Mouse (Mus musculus) liver, embryonic 16.5 days (tissue): ENCODE measurements around the gene Rnf215. TPM values are rescaled to one million over a fixed set of nuclear protein-coding genes. Genes with fewer than 3 reads are reported as not detected.
"Not testable (repeated sequence)": the region's sequence is repeated elsewhere in the genome, so short reads cannot be mapped to it uniquely, and the experiment has no call there.

Source experiments
- ATAC-seq: fragments of 200-750 bp; cut with Nextera tagmentation; 2 replicates; pipeline ENCODE4 v1.8.0; 2017; ENCODE audit warnings: low read depth, mild to moderate bottlenecking, moderate number of reproducible peaks, moderate library complexity
- H3K27ac ChIP-seq: fragments of 300-500 bp; sonication (generic); 2 replicates; pipeline ENCODE4 v1.5.1; 2014; ENCODE audit warnings: mild to moderate bottlenecking, low read length
- H3K27me3 ChIP-seq: fragments of 300-500 bp; sonication (generic); 2 replicates; pipeline ENCODE4 v1.6.1; 2014; ENCODE audit warnings: low read depth, low read length, mixed read lengths; ENCODE audit not compliant: control insufficient read depth, insufficient read depth
- H3K36me3 ChIP-seq: fragments of 300-500 bp; sonication (generic); 2 replicates; pipeline ENCODE4 v1.6.1; 2014; ENCODE audit warnings: mild to moderate bottlenecking; ENCODE audit not compliant: control insufficient read depth, insufficient read depth
- H3K4me1 ChIP-seq: fragments of 300-500 bp; sonication (generic); 2 replicates; pipeline ENCODE4 v1.6.1; 2014; ENCODE audit warnings: low read depth, low read length, mixed read lengths; ENCODE audit not compliant: control insufficient read depth
- H3K4me2 ChIP-seq: fragments of 300-500 bp; sonication (generic); 2 replicates; pipeline ENCODE4 v1.6.1; 2014; ENCODE audit warnings: low read depth, low read length, mixed read lengths
- H3K4me3 ChIP-seq: fragments of 300-500 bp; sonication (generic); 2 replicates; pipeline ENCODE4 v1.5.1; 2014; ENCODE audit warnings: low read depth, mild to moderate bottlenecking, low read length
- H3K9ac ChIP-seq: fragments of 300-500 bp; sonication (generic); 2 replicates; pipeline ENCODE4 v1.6.1; 2014; ENCODE audit warnings: low read depth, low read length
- H3K9me3 ChIP-seq: fragments of 300-500 bp; sonication (generic); replicated peaks from 2 replicates; pipeline ENCODE4 v1.6.1; 2016; ENCODE audit warnings: low read length; ENCODE audit not compliant: control insufficient read depth
- WGBS: fragments of 180-500 bp; shearing (Covaris S2); extraction: QIAGEN DNeasy Blood & Tissue Kit; methylation state at CpG from one replicate; pipeline ENCODE4 v1.1.7; 2014; ENCODE audit not compliant: insufficient replicate concordance; 5-methylcytosine and 5-hydroxymethylcytosine counted together
- polyA plus RNA-seq: library from polyadenylated mRNA; unstranded; fragments of >200 nt; fragmentation: Nextera tagmentation; extraction: Ambion mirVana; gene quantifications from 2 replicates; pipeline ENCODE4 v1.2.1, GENCODE M21; 2015

Gene Rnf215
- polyA plus RNA-seq, 1 experiment from 2014 or later = 5.0 TPM

- Histone ChIP-seq H3K27ac (peak overlapping the region; percentile 62), H3K4me3 (peak overlapping the region; percentile 68), H3K27me3 (peaks cover 35% of the 10 kb centered on the region), H3K4me2 (peak overlapping the region; percentile 77), H3K9me3 (no peaks in the 10 kb centered on the region), H3K9ac (peak overlapping the region; percentile 63), H3K4me1 (peaks cover 34% of the 10 kb centered on the region), H3K36me3 (no peaks in the 10 kb centered on the region)
- ATAC-seq = peak; percentile 62
- 2% methylated on average over 41 of the region's 41 CpGs for WGBS
These were observed 16.7 kb upstream of the Rnf215 start for GRCm38 (mm10) chr11:4118081-4118921.

DNA sequence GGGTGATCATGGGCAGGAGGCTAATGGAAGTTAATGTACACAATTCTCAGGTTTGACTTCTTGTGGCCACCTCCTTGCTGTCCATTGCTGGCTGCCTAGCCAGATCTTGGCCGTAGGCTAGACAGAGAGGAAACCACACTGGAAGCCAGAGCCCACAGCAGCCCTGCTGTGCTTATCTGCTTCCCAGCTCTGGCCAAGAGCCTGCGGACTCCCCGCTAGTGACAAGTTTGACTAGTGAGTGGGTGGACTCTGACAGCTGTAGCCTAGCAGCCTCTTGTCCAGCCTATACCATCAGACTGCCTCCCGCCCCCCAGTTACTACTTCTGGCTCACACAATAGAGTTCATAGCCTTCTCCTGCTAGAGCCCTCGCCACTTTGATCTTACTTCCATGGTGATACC, 15.4 kb upstream of the Rnf215 start:
- ATAC-seq = 0 out of 2 replicates have a peak, but pooled peaks have one; percentile 7
- Histone ChIP-seq H3K4me3 (no peak overlapping the region), H3K9ac (no peak overlapping the region), H3K4me2 (no peak overlapping the region), H3K4me1 (peaks cover 36% of the 10 kb centered on the region), H3K27ac (no peak overlapping the region), H3K9me3 (no peaks in the 10 kb centered on the region), H3K27me3 (peaks cover 35% of the 10 kb centered on the region), H3K36me3 (no peaks in the 10 kb centered on the region)
- WGBS = 16% methylated on average over 5 of the region's 5 CpGs

DNA sequence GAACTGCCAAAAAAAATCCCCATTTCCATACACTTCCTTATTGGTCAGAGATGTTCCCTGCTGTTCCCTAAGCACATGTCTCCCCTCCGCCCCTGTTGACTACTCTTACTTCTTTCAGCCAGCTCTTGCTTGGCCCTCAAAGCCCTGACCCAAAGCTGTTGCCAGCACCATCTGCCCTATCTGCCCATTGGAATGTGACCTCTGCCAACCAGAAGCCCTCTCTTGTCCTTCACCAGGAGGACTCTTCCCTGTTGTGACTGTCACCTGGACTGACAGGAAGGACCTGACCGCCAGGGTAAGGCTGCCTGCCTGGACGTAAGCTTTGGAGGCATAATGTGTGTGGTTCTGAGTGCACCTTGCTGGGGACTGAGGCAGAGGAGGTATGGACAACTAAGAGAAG, 13.3 kb upstream of the Rnf215 start:
- ATAC-seq = no peak
- no peaks in the 10 kb centered on the region for H3K9me3 ChIP-seq
- H3K27ac ChIP-seq = no peak overlapping the region
- H3K36me3 ChIP-seq = no peaks in the 10 kb centered on the region
- H3K4me2 ChIP-seq = no peak overlapping the region
- WGBS = 64% methylated on average over 3 of the region's 3 CpGs
- no peak overlapping the region for H3K4me3 ChIP-seq
- H3K4me1 ChIP-seq = peaks cover 29% of the 10 kb centered on the region
- peaks cover 35% of the 10 kb centered on the region for H3K27me3 ChIP-seq
- H3K9ac ChIP-seq = no peak overlapping the region

DNA sequence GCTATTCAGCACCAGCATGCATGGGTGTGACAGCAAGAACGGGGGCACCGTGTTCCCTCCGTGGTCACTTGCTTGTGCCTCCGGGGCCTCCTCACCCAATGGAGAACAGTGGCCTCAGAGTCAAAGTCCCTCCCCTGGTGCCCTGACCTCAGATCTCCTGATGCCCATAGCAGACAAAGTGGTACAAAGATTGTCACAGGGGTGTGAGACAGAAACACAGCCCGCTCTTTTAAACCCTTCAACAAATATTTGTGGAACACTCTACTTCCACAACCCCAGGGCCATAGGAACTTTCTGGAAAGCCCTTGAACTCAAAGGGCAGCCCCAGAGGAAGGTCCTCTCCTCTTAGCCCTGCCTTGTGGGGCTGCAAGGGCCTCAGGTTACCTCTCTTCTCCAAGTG, 12.8 kb upstream of the Rnf215 start:
- H3K27me3 ChIP-seq = peaks cover 35% of the 10 kb centered on the region

DNA sequence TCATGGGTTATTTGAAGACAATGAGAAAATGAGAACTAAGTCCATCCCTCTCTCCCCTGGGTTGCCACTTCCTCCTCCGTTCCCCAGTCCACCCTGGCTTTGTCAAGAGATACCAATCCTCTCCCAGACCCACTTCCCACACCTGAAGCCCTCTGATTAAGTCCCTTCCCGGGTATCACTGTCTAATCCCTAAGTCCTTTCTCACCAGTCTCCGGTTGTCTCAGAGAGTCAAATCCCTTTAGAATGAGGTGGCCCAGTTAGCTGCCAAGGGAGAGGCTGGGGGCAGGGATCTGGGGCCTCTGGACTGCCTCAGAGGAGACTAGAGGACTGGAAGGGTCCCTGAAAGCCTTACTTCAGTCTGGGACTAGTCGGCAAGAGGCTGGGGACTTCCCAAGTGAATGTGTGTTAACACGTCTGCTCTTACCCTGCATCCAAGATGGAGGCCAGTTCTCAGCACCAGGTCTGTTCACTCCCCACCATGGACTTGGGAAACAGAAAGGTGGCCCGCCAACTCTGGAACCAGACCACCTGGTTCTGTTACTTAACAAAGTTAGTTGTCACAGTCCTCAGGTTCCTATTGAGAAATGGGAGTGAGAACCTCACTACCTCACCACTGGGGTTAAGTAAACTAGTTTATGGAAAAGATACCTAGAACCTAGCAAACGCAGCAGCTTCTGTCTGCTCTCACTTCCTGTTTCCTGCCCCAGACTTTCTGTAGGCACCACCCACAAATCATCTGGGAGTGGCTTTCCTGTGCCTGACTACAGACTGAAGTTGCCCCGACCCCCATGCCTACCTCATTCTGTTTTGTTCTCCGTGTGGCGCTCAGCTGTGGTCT, 12.0 kb upstream of the Rnf215 start, which contains the start of gene Sec14l2:
Sec14l2 (minus strand) TSS at position 674 of the 838 bp plus-strand sequence.
- 41% methylated on average over 10 of the region's 10 CpGs for WGBS
- Histone ChIP-seq H3K9ac (no peak within 1 kb of the TSS), H3K27ac (no peak within 1 kb of the TSS), H3K4me3 (no peak within 1 kb of the TSS), H3K4me2 (no peak within 1 kb of the TSS), H3K9me3 (no peaks in the 10 kb centered on the region), H3K27me3 (peaks cover 28% of the 10 kb centered on the region), H3K36me3 (no peaks in the 10 kb centered on the region), H3K4me1 (peaks cover 16% of the 10 kb centered on the region)
- ATAC-seq = no peak

More for the DNA sequence above, 12.8 kb upstream of the Rnf215 start:
- Histone ChIP-seq H3K4me2 (no peak overlapping the region), H3K4me1 (peaks cover 23% of the 10 kb centered on the region), H3K36me3 (no peaks in the 10 kb centered on the region), H3K27ac (no peak overlapping the region), H3K4me3 (no peak overlapping the region), H3K9ac (no peak overlapping the region), H3K9me3 (no peaks in the 10 kb centered on the region)
- WGBS = 43% methylated on average over 5 of the region's 5 CpGs
- no peak for ATAC-seq

- H3K27ac ChIP-seq = no peak overlapping the region
- H3K4me1 ChIP-seq = peaks cover 8% of the 10 kb centered on the region
- H3K9ac ChIP-seq = no peak overlapping the region
- no peaks in the 10 kb centered on the region for H3K36me3 ChIP-seq
- H3K4me3 ChIP-seq = no peak overlapping the region
- H3K9me3 ChIP-seq = no peaks in the 10 kb centered on the region
- H3K27me3 ChIP-seq = peaks cover 18% of the 10 kb centered on the region
- 49% methylated on average over 5 of the region's 5 CpGs for WGBS
- no peak overlapping the region for H3K4me2 ChIP-seq
- ATAC-seq = no peak
These were observed 11.1 kb upstream of the Rnf215 start for GRCm38 (mm10) chr11:4123922-4124321.

GRCm38 (mm10) chr11:4127059-4127458, 7.9 kb upstream of the Rnf215 start:
- 80% methylated on average over 1 of the region's 1 CpGs for WGBS
- peaks cover 5% of the 10 kb centered on the region for H3K4me1 ChIP-seq
- H3K9ac ChIP-seq = no peak overlapping the region
- H3K9me3 ChIP-seq = no peaks in the 10 kb centered on the region
- H3K27me3 ChIP-seq = no peaks in the 10 kb centered on the region
- no peak overlapping the region for H3K4me3 ChIP-seq
- no peaks in the 10 kb centered on the region for H3K36me3 ChIP-seq
- H3K4me2 ChIP-seq = no peak overlapping the region
- no peak for ATAC-seq
- H3K27ac ChIP-seq = no peak overlapping the region

DNA sequence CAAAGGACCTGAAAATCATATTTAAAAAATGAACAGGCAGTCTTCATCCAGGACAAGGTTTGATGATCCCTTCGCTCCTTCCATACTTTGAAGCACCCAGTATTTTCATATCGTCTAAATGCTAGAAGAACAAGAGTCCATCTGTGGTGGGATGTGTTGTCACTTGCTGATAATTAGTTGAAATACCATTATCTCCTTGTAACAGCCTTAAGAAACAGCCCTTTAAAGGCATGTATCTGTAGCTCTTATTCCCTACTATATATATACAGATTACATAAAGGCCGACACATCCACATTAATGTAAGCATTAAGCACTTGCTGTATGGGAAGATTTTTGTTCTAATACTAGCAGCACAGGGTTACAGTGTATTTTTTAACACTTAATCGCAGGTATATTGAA, 6.5 kb upstream of the Rnf215 start:
- H3K27me3 ChIP-seq, H3K27ac ChIP-seq, H3K4me1 ChIP-seq, H3K9me3 ChIP-seq, H3K36me3 ChIP-seq, H3K4me3 ChIP-seq, H3K9ac ChIP-seq, H3K4me2 ChIP-seq: not testable (repeated sequence)
- ATAC-seq = peak; percentile 72
- 37% methylated on average over 4 of the region's 4 CpGs for WGBS

- 48% methylated on average over 3 of the region's 3 CpGs for WGBS
- Histone ChIP-seq H3K9me3 (no peaks in the 10 kb centered on the region), H3K36me3 (no peaks in the 10 kb centered on the region), H3K27me3 (no peaks in the 10 kb centered on the region), H3K4me3 (no peak overlapping the region), H3K9ac (no peak overlapping the region), H3K4me2 (no peak overlapping the region), H3K4me1 (peaks cover 11% of the 10 kb centered on the region), H3K27ac (no peak overlapping the region)
- no peak for ATAC-seq
These were observed 1.6 kb upstream of the Rnf215 start for GRCm38 (mm10) chr11:4133450-4133849.
